Mouse (Mus musculus) c-Kit-positive CD71-positive TER-119-negative erythroid progenitor cells, embryonic 14.5 days (primary cell): ENCODE data around the gene Lgmn.

Experiments used
- DNase-seq: peaks from one replicate; pipeline ENCODE4 v3.0.0-alpha.2; 2013; ENCODE audit warnings: low read depth

The Lgmn gene

DNA sequence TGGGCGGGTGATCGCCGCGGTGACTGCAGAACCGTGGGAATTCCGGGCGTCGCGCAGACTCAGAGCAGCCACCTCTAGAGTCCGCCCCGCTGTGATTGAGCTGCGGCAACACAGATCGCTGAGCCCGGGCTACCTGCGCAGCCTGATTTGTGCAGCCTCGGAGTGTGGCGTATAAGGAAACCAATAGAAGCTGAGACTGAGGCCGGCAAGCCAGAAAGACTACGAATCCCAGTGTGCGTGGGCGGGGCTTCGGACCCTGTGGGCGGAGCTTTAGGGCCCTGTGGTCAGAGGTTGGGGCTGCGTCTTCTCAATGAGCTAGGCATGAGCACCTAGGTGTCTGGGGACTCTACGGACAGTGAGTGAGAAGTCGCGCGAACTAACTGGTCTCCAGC, at the start of gene Lgmn:
Lgmn (minus strand) TSS at position 182 of the 392 bp plus-strand sequence.
- DNase-seq = peak; percentile 90

DNA sequence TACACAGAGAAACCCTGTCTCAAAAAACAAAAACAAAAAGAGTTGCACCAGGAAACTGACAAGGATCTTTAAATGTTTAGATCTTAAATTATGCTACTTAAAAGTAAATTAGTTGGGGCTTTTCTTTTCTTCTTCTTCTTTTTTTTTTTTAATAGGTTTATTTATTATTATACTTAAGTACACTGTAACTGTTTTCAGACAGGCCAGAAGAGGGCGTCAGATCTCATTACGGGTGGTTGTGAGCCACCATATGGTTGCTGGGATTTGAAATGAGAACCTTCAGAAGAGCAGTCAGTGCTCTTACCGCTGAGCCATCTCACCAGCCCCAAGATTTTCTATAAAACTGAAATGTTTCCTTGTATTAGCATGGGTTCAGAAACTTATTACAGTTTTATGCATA, 45.3 kb upstream of the Lgmn start:
- DNase-seq = no peak

DNA sequence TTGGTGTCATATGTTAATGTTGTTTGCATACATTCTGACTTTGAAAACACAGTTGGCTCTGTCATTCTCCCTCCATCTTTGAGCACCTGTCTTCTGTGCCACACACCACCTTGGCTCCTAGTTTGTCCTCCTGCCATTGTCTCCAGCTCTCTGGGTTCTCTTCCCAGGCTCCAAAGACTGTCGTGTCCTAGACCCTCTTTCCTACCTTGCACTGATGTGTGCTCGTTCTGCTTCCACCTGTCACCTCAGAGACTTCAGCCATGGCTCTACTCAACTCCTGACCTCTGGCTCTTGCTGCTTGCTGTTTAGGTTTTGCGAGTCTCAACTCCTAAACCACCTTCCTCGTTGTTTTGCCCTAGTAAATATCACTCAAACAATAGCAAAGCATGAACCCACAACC, 40.9 kb upstream of the Lgmn start:
- no peak for DNase-seq

DNA sequence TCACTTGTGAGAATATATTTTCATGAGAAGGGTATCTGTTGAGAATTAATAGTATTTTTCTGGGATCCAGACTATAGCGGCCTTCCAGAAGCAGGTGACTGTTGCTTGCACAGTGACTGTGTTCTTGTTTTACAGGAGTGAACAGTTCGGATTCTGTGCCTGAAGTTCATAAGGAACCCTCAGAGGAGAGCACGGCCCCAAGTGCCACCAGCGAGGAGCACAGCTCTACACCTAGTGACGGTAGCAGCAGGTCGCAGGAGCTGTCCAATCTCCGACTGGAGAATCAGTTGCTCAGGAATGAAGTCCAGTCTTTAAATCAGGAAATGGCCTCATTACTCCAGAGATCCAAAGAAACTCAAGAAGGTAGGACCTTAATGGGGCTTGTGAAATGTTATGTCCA, 34.8 kb upstream of the Lgmn start:
- DNase-seq = no peak

DNA sequence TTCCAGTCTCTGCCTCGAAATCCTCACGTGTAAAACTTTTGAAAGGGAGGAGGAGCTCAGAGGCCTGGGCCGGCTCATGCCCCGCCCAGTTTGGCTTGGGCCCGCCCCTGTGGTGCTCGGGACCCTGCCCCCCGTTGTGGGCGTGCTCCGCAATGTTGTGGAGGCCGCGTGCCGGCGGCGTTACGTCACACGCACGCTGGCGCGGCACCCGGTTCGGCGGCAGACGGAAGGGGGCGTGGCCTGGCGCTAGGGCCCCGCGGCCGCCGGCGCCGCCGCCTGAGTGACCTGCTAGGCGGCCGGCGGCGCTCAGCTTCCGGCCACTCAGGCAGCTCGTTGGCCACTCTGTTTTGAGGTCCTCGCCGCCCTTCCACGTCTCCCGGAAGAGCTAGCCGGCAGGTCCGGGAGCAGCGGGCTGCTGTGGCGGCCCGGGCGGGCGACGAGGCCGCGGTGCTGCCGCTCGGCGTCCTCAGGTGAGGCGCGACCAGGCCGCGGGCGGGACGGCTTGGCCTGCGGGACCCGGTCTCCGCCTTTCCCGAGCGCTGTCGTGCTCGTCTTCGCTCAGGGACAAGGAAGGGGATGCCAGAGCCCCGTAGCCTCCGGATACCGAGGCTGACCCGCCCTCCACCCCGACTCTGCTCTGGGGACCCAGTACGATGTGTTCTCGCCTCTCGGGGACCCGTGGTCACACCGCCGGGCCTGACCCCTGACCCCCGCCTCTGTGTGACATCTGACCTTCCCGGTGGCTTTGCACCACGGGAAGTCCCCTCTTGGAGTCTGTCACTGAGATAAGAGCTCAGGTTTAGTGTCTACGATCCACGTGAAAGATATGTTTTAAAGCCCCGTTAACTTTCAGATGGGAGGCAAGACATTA, 29.5 kb upstream of the Lgmn start, which contains the start of gene Golga5:
Golga5 (plus strand) TSS at position 242 of the 871 bp plus-strand sequence.
- DNase-seq = peak; percentile 89

DNA sequence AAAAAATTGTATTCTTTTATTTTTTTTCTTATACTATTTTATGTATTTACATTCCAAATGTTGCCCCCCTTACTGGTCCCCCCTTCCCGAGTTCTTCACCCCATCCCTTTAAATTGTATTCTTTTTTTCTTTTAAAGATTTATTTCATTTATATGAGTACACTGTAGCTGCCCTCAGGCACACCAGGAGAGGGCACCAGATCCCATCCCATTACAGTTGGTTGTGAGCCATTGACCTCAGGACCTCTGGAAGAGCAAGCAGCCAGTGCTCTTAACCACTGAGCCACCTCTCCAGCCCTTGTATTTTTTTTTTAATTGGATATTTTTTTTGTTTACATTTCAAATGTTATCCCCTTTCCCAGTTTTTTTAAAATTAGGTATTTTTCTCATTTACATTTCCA, 28.5 kb upstream of the Lgmn start:
- no peak for DNase-seq

DNA sequence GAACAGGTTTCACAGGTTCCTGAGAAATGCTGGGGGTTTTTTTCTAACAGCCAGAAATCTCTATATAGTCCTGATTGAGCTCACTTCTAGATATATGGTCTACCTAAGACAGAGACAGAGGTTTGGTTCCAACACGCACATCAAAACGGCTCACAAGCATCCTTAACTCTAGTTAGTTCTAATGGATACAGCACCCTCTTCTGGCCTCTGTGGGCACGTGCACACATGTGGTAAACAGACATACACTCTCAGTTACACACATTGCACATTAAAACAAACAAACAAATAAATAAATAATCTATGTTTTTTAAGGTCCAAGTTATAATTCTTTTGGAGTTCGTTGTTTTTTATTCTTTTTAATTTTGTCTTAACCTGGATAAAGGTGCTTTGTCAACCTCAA, 25.0 kb upstream of the Lgmn start:
- peak; percentile 25 for DNase-seq

DNA sequence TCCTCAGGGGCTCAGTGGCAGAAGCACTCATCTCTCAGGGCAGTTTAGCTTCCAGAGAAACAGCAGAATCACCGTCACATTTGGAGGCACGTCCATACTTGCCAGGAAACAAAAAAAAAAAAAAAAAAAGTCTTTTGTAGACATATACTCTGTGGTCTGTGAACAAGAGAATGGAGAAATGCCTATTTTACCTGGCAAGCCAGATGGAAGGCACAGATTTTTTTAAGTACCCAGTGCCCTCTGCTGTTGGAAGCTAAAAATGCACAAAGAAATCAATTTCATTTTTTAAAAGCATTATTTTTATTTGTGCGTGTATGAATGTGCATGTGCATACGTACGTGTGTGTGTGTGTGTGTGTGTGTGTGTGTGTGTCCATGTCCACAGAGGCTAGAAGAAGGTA, 21.6 kb upstream of the Lgmn start:
- no peak for DNase-seq

DNA sequence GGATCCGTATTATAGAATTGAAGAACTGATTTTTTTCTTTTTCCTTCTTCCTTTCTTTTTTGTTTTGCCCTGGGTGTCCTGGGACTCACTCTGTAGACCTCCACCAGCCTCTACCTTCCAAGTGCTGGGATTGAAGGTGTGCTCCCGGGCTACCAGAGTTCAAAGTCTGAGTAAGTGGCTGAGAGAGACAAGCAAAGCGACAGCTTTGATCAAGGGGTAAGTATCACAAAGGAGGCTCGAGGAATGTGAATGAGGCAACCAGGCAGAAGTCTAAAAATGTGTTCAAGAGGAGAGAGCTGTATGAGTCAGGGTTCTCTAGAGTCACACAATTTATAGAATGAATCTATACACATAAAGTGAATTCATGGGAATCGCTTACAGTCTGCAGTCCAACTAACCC, 20.4 kb upstream of the Lgmn start:
- DNase-seq = no peak

DNA sequence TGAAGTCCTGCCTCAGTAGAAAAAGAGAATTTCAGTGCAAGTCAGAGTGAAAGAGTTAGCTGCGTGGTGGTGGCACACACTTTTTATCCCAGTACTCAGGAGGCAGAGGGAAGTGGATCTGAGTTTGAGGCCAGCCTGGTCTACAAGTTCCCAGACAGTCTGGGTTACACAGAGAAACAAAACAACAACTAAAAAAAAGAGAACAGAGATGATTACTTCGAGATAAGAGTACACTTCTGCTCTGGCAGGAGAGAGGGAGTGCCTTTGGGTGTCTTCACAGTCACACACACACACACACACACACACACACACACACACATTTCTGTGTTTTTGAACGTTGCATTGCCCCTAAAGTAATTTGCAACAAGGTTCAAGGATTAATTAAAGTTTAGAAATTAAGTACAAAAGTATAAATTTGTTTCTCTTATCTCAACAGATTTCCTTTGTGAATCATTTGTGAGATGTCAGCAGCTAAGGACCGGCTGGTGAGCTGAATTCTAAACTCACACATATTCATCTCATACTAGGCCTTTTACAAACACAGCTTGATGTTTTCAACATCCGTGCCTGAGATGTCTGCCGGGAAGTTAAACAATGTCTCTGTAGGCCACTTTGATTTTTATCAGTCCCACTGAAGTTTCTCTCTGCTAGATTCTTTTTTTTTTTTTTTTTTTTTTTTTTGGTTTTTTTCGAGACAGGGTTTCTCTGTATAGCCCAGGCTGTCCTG, 17.0 kb upstream of the Lgmn start:
- no peak for DNase-seq

DNA sequence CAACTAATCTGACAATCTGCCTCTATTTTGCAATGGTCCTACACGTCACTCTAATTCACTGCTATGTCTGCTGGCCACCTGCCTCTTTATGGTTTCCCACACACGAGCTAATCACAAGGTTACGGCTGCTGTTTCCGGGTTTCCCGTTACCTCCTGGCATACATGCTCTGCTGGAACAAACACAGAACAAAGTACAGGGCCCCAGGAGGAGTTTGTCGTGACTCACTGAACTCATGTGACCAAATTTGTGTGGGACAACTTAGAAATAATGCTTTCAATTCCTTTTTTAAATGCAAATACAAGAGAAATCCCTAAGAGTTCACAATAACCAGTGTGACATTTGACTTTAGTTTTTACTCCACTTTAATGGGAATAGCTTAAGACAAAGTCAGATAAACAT, 14.0 kb upstream of the Lgmn start:
- no peak for DNase-seq

DNA sequence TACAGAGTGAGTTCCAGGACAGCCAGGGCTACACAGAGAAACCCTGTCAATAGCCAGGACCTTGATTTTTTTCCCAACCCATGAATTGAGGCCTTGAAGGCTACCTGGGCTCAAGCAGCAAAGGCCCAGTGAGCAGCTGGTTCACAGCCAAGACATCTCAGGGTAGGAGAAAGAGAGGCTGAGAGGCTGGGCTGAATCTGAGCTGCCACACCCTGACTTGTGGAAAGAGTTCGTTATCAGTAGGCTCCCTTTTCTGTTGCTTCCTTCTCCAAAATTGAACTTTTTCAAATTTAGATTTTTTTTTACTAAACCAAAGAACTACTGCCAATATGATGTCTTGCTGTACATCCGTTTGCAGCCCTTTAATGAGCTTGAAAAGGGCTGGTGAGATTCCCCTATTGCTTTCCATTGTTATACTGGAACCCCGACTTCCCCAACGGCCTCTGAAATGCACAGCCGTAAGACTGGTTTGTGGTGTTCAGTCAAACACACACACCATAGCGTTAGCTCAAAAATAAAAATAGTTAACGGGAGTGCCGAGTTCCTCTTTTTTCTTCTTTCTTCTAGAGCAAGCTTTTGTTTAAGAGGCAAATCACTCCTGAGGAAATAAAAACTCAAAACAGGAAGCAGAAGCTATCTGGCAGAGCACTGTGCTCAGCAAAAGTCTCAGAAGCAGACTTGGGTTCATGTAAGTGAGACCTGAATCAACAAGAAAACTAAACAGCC, 11.7 kb upstream of the Lgmn start:
- DNase-seq = no peak

DNA sequence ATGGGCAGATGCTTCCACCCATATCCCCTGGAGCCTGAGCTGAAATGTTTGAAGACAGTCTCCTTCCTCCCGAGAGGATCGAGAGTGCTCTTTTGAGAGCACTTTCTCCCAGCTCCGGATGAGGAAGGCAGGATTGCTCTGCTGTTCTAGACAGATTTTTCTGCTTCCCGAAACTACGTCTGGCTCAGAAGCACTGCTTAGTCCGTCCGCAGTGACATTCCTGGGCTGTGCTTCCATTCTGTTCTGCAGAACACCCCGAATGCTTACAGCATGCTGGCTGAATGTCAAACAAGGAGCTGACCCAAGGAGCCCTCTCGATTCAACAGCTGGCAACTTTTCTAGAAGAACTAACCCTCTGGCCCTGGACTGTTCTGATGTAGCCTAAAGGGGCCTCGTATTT, 10.8 kb upstream of the Lgmn start:
- DNase-seq = no peak

DNA sequence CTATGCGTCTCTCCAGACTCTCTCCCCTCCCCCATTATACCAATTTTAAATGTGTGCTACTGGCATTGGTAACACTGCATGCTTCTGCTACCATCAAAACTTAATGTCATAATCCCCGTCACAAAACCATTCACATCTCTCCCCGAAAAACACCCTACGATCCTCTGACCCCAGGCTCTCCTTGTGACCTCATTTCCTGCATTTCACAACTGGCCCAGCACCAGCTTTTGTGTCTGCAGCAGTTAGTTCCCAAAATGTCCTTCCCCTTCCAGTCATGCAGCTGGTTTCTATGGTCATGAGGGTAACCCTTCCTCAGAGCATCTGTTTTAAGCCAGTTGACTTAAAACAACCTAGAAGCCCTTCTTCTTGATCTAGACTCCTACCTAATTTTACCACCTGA, 5.8 kb upstream of the Lgmn start:
- DNase-seq = no peak

DNA sequence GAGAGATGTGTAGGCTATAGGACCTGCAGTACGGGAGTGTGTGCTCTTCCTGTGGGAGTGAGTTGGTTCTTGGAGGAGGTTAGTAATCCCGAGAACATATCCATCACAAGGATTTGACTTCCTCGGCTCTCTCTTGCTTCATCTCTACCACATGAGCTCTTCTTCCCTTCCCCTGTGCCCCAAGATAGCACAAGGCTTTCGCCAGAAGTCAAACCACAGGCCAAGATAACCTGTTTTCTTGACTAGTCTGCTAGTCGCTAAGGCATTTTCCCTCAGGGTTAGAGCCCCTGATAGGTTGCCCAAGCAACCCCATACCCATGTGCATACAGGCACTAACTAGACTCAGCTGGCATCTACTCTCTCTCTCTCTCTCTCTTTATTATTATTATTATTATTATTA, 4.1 kb upstream of the Lgmn start:
- no peak for DNase-seq

DNA sequence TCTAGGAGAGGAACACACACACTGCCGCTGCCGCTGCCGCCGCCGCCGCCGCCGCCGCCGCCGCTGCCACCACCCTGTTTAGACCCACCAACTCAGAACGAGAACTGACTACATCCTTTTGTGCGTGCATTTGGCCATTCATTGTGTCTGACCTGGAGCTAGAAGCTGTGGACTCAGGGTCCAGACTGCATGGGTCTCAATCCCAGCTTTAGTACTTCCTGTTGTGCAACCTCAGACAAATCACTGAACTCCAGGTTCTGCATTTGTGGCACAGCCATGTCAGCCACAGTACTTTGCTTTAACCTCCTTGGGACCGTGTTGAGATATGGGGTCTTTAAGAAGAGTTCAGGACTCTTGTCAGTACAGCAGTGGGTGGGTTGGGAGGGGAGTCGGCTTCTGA, 3.0 kb upstream of the Lgmn start:
- no peak for DNase-seq

DNA sequence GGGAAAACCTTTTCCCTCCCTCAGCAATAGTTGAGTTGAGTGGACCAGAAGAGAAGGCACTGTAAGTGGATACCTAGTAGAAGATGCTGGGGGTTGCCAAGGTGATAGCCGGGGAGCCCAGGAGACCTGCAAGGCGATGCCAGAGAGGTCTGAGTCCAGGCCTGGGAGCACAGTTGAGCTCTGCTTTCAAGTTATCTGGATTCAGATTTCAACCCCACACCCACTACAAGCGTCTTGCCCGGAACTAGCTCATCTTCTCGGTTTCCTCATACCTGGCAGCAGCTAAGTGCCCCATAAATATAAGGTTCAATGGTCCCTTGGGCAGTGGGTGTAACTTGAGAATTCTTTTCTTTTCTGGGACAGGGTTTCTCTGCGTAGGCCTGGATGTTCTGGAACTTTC, 1.5 kb upstream of the Lgmn start:
- DNase-seq = no peak

DNA sequence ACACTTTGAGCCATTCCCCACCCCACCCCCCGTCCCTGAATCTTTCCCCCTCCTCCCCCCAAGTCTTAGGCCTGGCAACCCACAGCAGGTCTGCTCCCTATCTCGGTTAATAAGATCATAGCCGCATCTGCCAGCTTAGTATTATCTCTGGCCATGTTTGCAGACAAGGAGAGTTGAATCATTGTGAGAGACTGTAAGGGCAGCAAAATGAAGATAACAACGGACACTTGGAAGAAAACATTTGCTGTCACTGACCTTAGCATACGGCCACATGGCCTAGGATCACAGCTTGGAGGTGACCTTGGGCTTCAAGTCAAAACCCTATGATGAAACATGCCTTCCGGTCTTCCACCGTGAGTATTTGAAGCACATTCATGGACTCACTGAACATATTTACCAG, 938 bp upstream of the Lgmn start:
- no peak for DNase-seq

DNA sequence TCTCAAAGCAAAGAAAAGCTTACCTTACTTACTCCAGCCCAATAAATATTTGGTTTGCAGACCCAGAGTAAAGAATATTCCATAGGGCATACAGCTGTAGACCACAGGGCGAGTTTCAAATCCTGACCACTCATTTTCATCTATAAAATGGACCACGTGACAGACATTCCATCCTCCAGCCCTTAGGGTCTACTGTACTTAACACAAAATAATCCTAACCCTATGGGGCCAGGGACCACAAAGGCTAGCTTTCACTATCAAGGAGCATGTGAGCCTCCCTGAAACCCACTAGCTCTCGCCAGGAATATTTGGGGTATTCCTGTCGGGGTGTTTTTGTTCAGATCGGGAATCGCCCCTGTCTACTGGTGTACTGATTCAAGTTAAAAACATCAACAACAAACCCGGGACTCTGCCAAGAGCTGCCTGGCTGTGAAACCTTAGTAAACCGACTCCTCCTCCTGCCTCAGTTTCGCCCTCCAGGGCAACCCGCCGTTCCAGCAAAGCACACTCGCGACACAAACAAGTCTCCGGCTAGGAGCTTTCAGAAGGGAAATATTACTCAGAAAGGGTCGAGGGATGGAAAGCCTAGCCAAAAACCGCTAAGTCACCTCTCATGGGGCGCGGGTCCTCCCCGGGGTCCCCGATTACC, 506 bp downstream of the Lgmn start:
- DNase-seq = no peak

DNA sequence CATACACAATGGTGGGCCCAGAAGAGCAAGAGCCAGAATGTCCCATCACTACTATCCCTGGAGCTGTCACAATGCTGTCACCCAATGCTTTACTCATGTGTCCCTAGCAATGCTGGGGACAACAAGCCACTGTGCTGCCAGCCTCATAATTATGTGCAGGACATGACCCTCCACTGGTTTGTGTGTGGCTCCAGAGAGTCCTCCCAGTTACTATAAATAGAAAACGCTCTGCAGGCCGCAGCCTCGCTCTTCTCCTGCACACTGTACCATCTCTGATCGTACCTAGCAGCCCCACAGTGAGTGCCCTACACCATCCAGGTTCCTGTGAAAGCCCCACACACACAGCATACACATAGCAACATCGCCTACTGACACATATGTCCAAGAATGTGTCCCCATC, 1.7 kb downstream of the Lgmn start:
- DNase-seq = no peak

DNA sequence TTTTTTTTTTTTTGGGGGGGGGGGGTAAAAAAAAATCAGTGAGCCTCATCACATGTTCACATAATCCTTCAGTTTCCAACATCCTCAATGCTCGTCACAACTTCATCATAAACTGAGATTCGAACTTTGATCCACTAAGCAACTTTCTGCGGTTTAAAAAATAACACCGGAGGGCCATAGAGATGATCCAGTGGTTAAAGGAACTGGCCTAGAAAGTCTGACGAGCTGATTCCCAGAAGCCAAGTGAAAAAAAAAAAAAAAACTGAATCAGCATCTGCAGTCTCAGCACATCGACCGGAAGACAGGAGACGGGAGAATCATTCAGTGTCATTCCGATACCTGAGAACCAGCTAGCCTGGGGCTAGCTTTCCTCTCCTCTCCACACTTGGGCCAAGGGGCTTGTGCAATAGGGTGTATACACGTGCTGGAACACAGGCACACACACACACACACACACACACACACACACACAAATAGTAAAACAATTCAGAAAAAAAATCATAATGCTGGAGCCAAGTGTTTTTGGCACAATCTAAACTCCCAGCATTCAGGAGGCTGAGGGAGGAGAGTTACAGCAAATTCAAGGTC, 2.6 kb downstream of the Lgmn start:
- no peak for DNase-seq

DNA sequence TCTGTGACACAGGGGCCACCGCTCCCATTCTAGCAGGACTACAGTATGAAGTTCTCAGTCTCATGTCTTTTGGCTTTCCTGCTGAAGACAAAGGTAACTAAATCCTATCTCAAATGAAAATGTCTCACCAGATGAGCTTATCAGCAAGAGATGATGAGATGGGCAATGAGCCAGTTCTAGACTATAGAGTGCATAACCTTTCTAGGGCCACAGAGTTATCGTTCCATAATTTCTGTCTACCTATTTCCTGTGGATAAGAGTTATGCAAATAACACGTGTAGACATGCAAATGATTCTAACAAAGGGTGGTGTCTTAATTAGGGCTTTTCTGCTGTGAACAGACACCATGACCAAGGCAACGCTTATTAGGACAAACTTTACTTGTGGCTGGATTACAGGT, 5.5 kb downstream of the Lgmn start:
- DNase-seq = no peak
